Mouse (Mus musculus) CH12.LX (cell line): ENCODE measurements at regions not wholly inside any gene's neighbourhood (a gene's known extent, or its start where the extent isn't known, plus 50 kb on each side); places are given as distances from the start of the nearest gene placed in this dataset.
A peak's percentile ranks its signal among the peaks of the same experiment; 100 is the strongest.

Experiments used
- DNase-seq: peaks from one replicate; pipeline ENCODE4 v3.0.0-alpha.2; 2013; ENCODE audit errors: extremely low read depth
- H3K27ac ChIP-seq: 2 replicates; pipeline ENCODE4 v1.5.1; 2012; ENCODE audit warnings: low read depth, mild to moderate bottlenecking, control low read depth, moderate library complexity; ENCODE audit not compliant: insufficient read depth
- H3K27me3 ChIP-seq: replicated peaks from 2 replicates; pipeline ENCODE3; 2012; ENCODE audit warnings: inconsistent platforms
- H3K36me3 ChIP-seq, 2 experiments: replicated peaks in 1 of 2; 2 replicates each; pipeline versions ENCODE3 to v1.6.1; 2012; ENCODE audit warnings: inconsistent platforms in 1 of 2, low read length in 1 of 2, mild to moderate bottlenecking in 1 of 2, mixed read lengths in 1 of 2, moderate library complexity in 1 of 2; ENCODE audit not compliant: control insufficient read depth in 1 of 2, insufficient read depth in 1 of 2
- H3K4me1 ChIP-seq, 2 experiments: 2 replicates each; pipeline ENCODE4 v1.6.1; 2012; ENCODE audit warnings: inconsistent platforms in 1 of 2, moderate library complexity in 1 of 2; ENCODE audit not compliant: insufficient read depth in 2 of 2, control insufficient read depth in 1 of 2
- H3K4me2 ChIP-seq: 2 replicates; pipeline ENCODE4 v1.6.1; 2012; ENCODE audit warnings: low read depth, mild to moderate bottlenecking, control low read depth; ENCODE audit not compliant: poor library complexity, insufficient read depth, severe bottlenecking
- H3K4me3 ChIP-seq, 3 experiments: fragments of 150-350 bp in 1 of 3; sonication (generic) in 1 of 3; replicated peaks in 1 of 3; 2 replicates each; pipeline versions ENCODE3 to v1.5.1; 2011 to 2012; ENCODE audit warnings: low read depth in 2 of 3, low read length in 2 of 3, mild to moderate bottlenecking in 2 of 3, moderate library complexity in 2 of 3, control low read depth in 1 of 3, improper control_type of control experiment in 1 of 3, inconsistent platforms in 1 of 3, mixed read lengths in 1 of 3; ENCODE audit not compliant: poor library complexity in 1 of 3
- H3K79me2 ChIP-seq: replicated peaks from 2 replicates; pipeline ENCODE4 v1.6.1; 2012; ENCODE audit warnings: mild to moderate bottlenecking, moderate library complexity; ENCODE audit not compliant: control insufficient read depth, poor library complexity, insufficient read depth, severe bottlenecking; ENCODE audit errors: extremely low read depth
- H3K9ac ChIP-seq: 2 replicates; pipeline ENCODE4 v1.6.1; 2012; ENCODE audit warnings: low read depth, mild to moderate bottlenecking, control low read depth, moderate library complexity; ENCODE audit not compliant: insufficient read depth
- H3K9me3 ChIP-seq: replicated peaks from 2 replicates; pipeline ENCODE3; 2012; ENCODE audit warnings: low read length, inconsistent platforms, mixed read lengths
- ELF1 ChIP-seq: IDR thresholded peaks from 2 replicates; pipeline ENCODE4 v1.6.1; 2014; ENCODE audit warnings: low read depth, mild to moderate bottlenecking, inconsistent platforms, low read length, improper control_type of control experiment
- EP300 ChIP-seq: IDR thresholded peaks from 2 replicates; pipeline ENCODE4 v1.6.1; 2011; ENCODE audit warnings: low read length, improper control_type of control experiment
- ETS1 ChIP-seq: conservative IDR thresholded peaks from 2 replicates; pipeline ENCODE4 v1.6.1; 2012; ENCODE audit warnings: low read depth, mild to moderate bottlenecking, inconsistent platforms, low read length, improper control_type of control experiment, moderate library complexity
- GABPA ChIP-seq: IDR thresholded peaks from 2 replicates; pipeline ENCODE4 v1.6.1; 2012; ENCODE audit warnings: low read depth, low read length, improper control_type of control experiment, inconsistent platforms; ENCODE audit not compliant: insufficient replicate concordance
- IRF4 ChIP-seq: IDR thresholded peaks from 2 replicates; pipeline ENCODE4 v1.6.1; 2014; ENCODE audit warnings: low read depth, mild to moderate bottlenecking, inconsistent platforms, low read length, improper control_type of control experiment
- KAT2A ChIP-seq: IDR thresholded peaks from 2 replicates; pipeline ENCODE4 v1.6.1; 2012; ENCODE audit warnings: low read length, improper control_type of control experiment, inconsistent platforms; ENCODE audit not compliant: insufficient replicate concordance
- MAX ChIP-seq: IDR thresholded peaks from 2 replicates; pipeline ENCODE4 v1.6.1; 2011; ENCODE audit warnings: low read length, improper control_type of control experiment
- MAZ ChIP-seq: IDR thresholded peaks from 2 replicates; pipeline ENCODE4 v1.6.1; 2012; ENCODE audit warnings: low read depth, mild to moderate bottlenecking, inconsistent platforms, low read length, improper control_type of control experiment, moderate library complexity
- MEF2A ChIP-seq: IDR thresholded peaks from 2 replicates; pipeline ENCODE4 v1.6.1; 2014; ENCODE audit warnings: low read depth, mild to moderate bottlenecking, inconsistent platforms, low read length, improper control_type of control experiment, borderline replicate concordance
- PAX5 ChIP-seq: IDR thresholded peaks from 2 replicates; pipeline ENCODE4 v1.6.1; 2012; ENCODE audit warnings: low read length, inconsistent platforms, mixed read lengths
- POLR2AphosphoS2 ChIP-seq: IDR thresholded peaks from 2 replicates; pipeline ENCODE4 v1.6.1; 2011; ENCODE audit warnings: low read depth, low read length, improper control_type of control experiment
- RAD21 ChIP-seq: IDR thresholded peaks from 2 replicates; pipeline ENCODE4 v1.6.1; 2011; ENCODE audit warnings: low read depth, mild to moderate bottlenecking, low read length, improper control_type of control experiment, moderate library complexity
- TBP ChIP-seq: conservative IDR thresholded peaks from 2 replicates; pipeline ENCODE4 v1.6.1; 2011; ENCODE audit warnings: low read depth, low read length, improper control_type of control experiment
- TCF12 ChIP-seq: IDR thresholded peaks from 2 replicates; pipeline ENCODE4 v1.6.1; 2014; ENCODE audit warnings: low read depth, mild to moderate bottlenecking, inconsistent platforms, low read length, improper control_type of control experiment
- USF1 ChIP-seq: IDR thresholded peaks from 2 replicates; pipeline ENCODE4 v1.6.1; 2014; ENCODE audit warnings: low read depth, mild to moderate bottlenecking, inconsistent platforms, low read length, improper control_type of control experiment
- ZC3H11A ChIP-seq: IDR thresholded peaks from 2 replicates; pipeline ENCODE4 v1.6.1; 2012; ENCODE audit warnings: low read depth, mild to moderate bottlenecking, inconsistent platforms, low read length, improper control_type of control experiment
- ZKSCAN1 ChIP-seq: IDR thresholded peaks from 2 replicates; pipeline ENCODE4 v1.6.1; 2012; ENCODE audit warnings: low read depth, inconsistent platforms, low read length, improper control_type of control experiment, borderline replicate concordance
- ZNF384 ChIP-seq: IDR thresholded peaks from 2 replicates; pipeline ENCODE4 v1.6.1; 2012; ENCODE audit warnings: low read depth, low read length, improper control_type of control experiment, inconsistent platforms
- dilution Hi-C: fragments of 300-500 bp; cut with MboI; formaldehyde crosslinking; loops from 2 replicates; pipeline ENCODE4 v1.14.3; 2020; ENCODE audit warnings: low sequenced_read_pairs; ENCODE audit not compliant: extremely low pct_unique_long_range_greater_than_20kb, extremely low pct_ligation_motif_present
- in situ Hi-C: fragments of 300-500 bp; cut with MboI; formaldehyde crosslinking; loops from 3 replicates; pipeline ENCODE4 v1.14.3; 2019; ENCODE audit warnings: low sequenced_read_pairs, low pct_ligation_motif_present, low pct_unique_long_range_greater_than_20kb, mixed read lengths

- DNase-seq = no peak
- no peak overlapping the region for H3K4me3 ChIP-seq
- TF ChIP-seq ELF1 (0 out of 2 replicates have a peak, but pooled peaks have one; percentile 12), EP300 (peak; percentile 59; the same call in 1 of the 2 replicates), ZC3H11A (no peak), ETS1 (no peak; the same call in 1 of the 2 replicates), KAT2A (no peak), IRF4 (peak; percentile 25; the same call in 1 of the 2 replicates), MAX (no peak), TCF12 (0 out of 2 replicates have a peak, but pooled peaks have one; percentile 20), MEF2A (0 out of 2 replicates have a peak, but pooled peaks have one; percentile 28), ZNF384 (no peak)
- H3K9ac ChIP-seq = no peak overlapping the region
- peak overlapping the region; percentile 72 for H3K27ac ChIP-seq
- H3K27me3 ChIP-seq = no peaks in the 10 kb centered on the region
- dilution Hi-C loops = no loop called here
- no peaks in the 10 kb centered on the region for H3K36me3 ChIP-seq
- no peaks in the 10 kb centered on the region for H3K79me2 ChIP-seq
- H3K4me2 ChIP-seq = 0 out of 2 replicates have a peak overlapping the region, but pooled peaks have one; percentile 23
- no peaks in the 10 kb centered on the region for H3K9me3 ChIP-seq
- peaks cover 30 to 44% of the 10 kb centered on the region in 2 experiments for H3K4me1 ChIP-seq
- in situ Hi-C loops = no loop called here
Observed at GRCm38 (mm10) chr4:82161232-82161631, 544.3 kb downstream of the Nfib start.

- no peak overlapping the region for H3K4me3 ChIP-seq
- no peaks in the 10 kb centered on the region for H3K79me2 ChIP-seq
- no peaks in the 10 kb centered on the region for H3K27me3 ChIP-seq
- TF ChIP-seq GABPA = no peak
- no peak for TF ChIP-seq MAX
- TF ChIP-seq POLR2AphosphoS2 = no peak
- no peak for TF ChIP-seq IRF4
- TF ChIP-seq RAD21 = no peak
- no peak for TF ChIP-seq PAX5
- no peak for TF ChIP-seq ZC3H11A
- TF ChIP-seq ZKSCAN1 = no peak
- TF ChIP-seq MAZ = no peak
- no peak for TF ChIP-seq TBP
- no peak for TF ChIP-seq USF1
- no peaks in the 10 kb centered on the region for H3K9me3 ChIP-seq
- H3K36me3 ChIP-seq = no peaks in the 10 kb centered on the region
- no peak overlapping the region for H3K27ac ChIP-seq
- H3K9ac ChIP-seq = no peak overlapping the region
- H3K4me2 ChIP-seq = no peak overlapping the region
- DNase-seq = no peak
- dilution Hi-C loops = no loop called here
- peaks cover 24 to 37% of the 10 kb centered on the region in 2 experiments for H3K4me1 ChIP-seq
- in situ Hi-C loops = no loop called here
Observed at GRCm38 (mm10) chr4:82160233-82160632, 545.3 kb downstream of the Nfib start.
